29 mouse cellular contexts compared by ENCODE assay signal in genomic region chr5:35933059-35933458, GRCm38 (mm10). TPM values are rescaled to one million over a fixed set of nuclear protein-coding genes. Genes with fewer than 3 reads are reported as not detected.
DNase-seq lines count a peak whose midpoint lies in the region; ATAC-seq and TF ChIP-seq lines count a peak whose summit lies in the region.
"Had no signal": no experiment of that assay in that cellular context is flagged by ENCODE, and none has a peak within 500 bp of the region (broad histone marks: within the 10 kb centered on the region; RNA-seq: fewer than 3 reads in every experiment).

No protein-coding gene starts in this region.

- H3K9ac ChIP-seq in heart, embryonic 15.5 days = no peak overlapping the region
- H3K9ac ChIP-seq in heart, embryonic 11.5 days (ENCODE audit: low read depth, low read length) = no peak overlapping the region
- no peak overlapping the region for H3K9ac ChIP-seq in hindbrain, embryonic 14.5 days
- H3K9ac ChIP-seq in hindbrain, embryonic 16.5 days (ENCODE audit: low read depth, low read length) = no peak overlapping the region
- no peak overlapping the region for H3K9ac ChIP-seq in neural tube, embryonic 13.5 days
- H3K9ac ChIP-seq in stomach, postnatal 0 days (ENCODE audit: low read length) = no peak overlapping the region
- H3K9ac ChIP-seq: forebrain, embryonic 13.5 days; kidney, embryonic 15.5 days; liver, embryonic 14.5 days; midbrain, embryonic 15.5 days; neural tube, embryonic 12.5 days had no signal

- H3K4me3 ChIP-seq in heart, embryonic 15.5 days = no peak overlapping the region
- H3K4me3 ChIP-seq in heart, embryonic 11.5 days (ENCODE audit: low read depth, low read length) = no peak overlapping the region
- H3K4me3 ChIP-seq in hindbrain, embryonic 14.5 days (replicated peaks; ENCODE audit: low read length) = no peak overlapping the region
- H3K4me3 ChIP-seq in hindbrain, embryonic 16.5 days (ENCODE audit: low read length) = no peak overlapping the region
- H3K4me3 ChIP-seq in neural tube, embryonic 13.5 days = no peak overlapping the region
- H3K4me3 ChIP-seq in stomach, postnatal 0 days (ENCODE audit: low read depth, low read length) = no peak overlapping the region
- H3K4me3 ChIP-seq: forebrain, embryonic 13.5 days; kidney, embryonic 15.5 days; midbrain, embryonic 15.5 days; neural tube, embryonic 12.5 days had no signal

- WGBS in heart, embryonic 15.5 days = 37% methylated on average over 10 of the region's 10 CpGs
- WGBS in heart, embryonic 11.5 days (ENCODE audit: insufficient replicate concordance) = 46% methylated on average over 10 of the region's 10 CpGs
- WGBS in hindbrain, embryonic 14.5 days = 71% methylated on average over 10 of the region's 10 CpGs
- 66% methylated on average over 10 of the region's 10 CpGs for WGBS in hindbrain, embryonic 16.5 days
- 72% methylated on average over 10 of the region's 10 CpGs for WGBS in neural tube, embryonic 13.5 days
- WGBS in stomach, postnatal 0 days = 73% methylated on average over 10 of the region's 10 CpGs

- H3K4me2 ChIP-seq in heart, embryonic 15.5 days = no peak overlapping the region
- no peak overlapping the region for H3K4me2 ChIP-seq in heart, embryonic 11.5 days
- no peak overlapping the region for H3K4me2 ChIP-seq in hindbrain, embryonic 14.5 days (replicated peaks)
- no peak overlapping the region for H3K4me2 ChIP-seq in hindbrain, embryonic 16.5 days (ENCODE audit: low read length)
- no peak overlapping the region for H3K4me2 ChIP-seq in neural tube, embryonic 13.5 days
- H3K4me2 ChIP-seq in stomach, postnatal 0 days (replicated peaks; ENCODE audit: low read depth) = no peak overlapping the region
- H3K4me2 ChIP-seq: forebrain, embryonic 13.5 days; kidney, embryonic 15.5 days; midbrain, embryonic 15.5 days; neural tube, embryonic 12.5 days had no signal

- ATAC-seq in heart, embryonic 15.5 days (replicated peaks; ENCODE audit: insufficient number of reproducible peaks, insufficient read depth, low FRiP score, low read depth) = no peak
- ATAC-seq in heart, embryonic 11.5 days (replicated peaks; ENCODE audit: insufficient number of reproducible peaks, low FRiP score, low TSS enrichment) = no peak
- 0 out of 2 replicates have a peak, but pooled peaks have one; percentile 28 for ATAC-seq in hindbrain, embryonic 14.5 days (ENCODE audit: low FRiP score)
- ATAC-seq in hindbrain, embryonic 16.5 days = no peak
- ATAC-seq in neural tube, embryonic 13.5 days (ENCODE audit: low read depth) = no peak; the same call in 1 of the 2 replicates
- ATAC-seq in stomach, postnatal 0 days (ENCODE audit: low FRiP score, low TSS enrichment) = no peak
- ATAC-seq in CD4-positive, CD25-positive, alpha-beta regulatory T cell, adult 4 months = no peak
- ATAC-seq: activated CD4-positive, CD25-positive, alpha-beta regulatory T cell, adult 4 months; forebrain, embryonic 13.5 days; midbrain, embryonic 15.5 days had no signal

- H3K4me1 ChIP-seq in heart, embryonic 15.5 days (replicated peaks) = peaks cover 57% of the 10 kb centered on the region
- peaks cover 44% of the 10 kb centered on the region for H3K4me1 ChIP-seq in heart, embryonic 11.5 days (ENCODE audit: control insufficient read depth, insufficient read depth, low read length)
- peaks cover 23% of the 10 kb centered on the region for H3K4me1 ChIP-seq in hindbrain, embryonic 14.5 days (replicated peaks; ENCODE audit: control insufficient read depth, insufficient read depth, low read length)
- peaks cover 21% of the 10 kb centered on the region for H3K4me1 ChIP-seq in hindbrain, embryonic 16.5 days (ENCODE audit: control insufficient read depth, insufficient read depth, low read depth, low read length)
- peaks cover 59% of the 10 kb centered on the region for H3K4me1 ChIP-seq in neural tube, embryonic 13.5 days (replicated peaks)
- H3K4me1 ChIP-seq in stomach, postnatal 0 days (replicated peaks; ENCODE audit: control insufficient read depth, insufficient read depth) = 0 out of 2 replicates have a peak, but pooled peaks cover 2% of the 10 kb centered on the region

- no peak for TF ChIP-seq EP300 in stomach, postnatal 0 days (optimal IDR thresholded peaks at IDR 0.05)

- H3K9me3 ChIP-seq in heart, embryonic 15.5 days (replicated peaks) = no peaks in the 10 kb centered on the region
- H3K9me3 ChIP-seq in heart, embryonic 11.5 days (replicated peaks; ENCODE audit: control insufficient read depth, low read length) = no peaks in the 10 kb centered on the region
- no peaks in the 10 kb centered on the region for H3K9me3 ChIP-seq in hindbrain, embryonic 14.5 days (ENCODE audit: control insufficient read depth, low read length)
- no peaks in the 10 kb centered on the region for H3K9me3 ChIP-seq in hindbrain, embryonic 16.5 days (ENCODE audit: control insufficient read depth, low read length)
- no peaks in the 10 kb centered on the region for H3K9me3 ChIP-seq in neural tube, embryonic 13.5 days
- no peaks in the 10 kb centered on the region for H3K9me3 ChIP-seq in stomach, postnatal 0 days (ENCODE audit: control insufficient read depth, low read length)
- H3K9me3 ChIP-seq: forebrain, embryonic 13.5 days; kidney, embryonic 15.5 days; midbrain, embryonic 15.5 days; neural tube, embryonic 12.5 days had no signal

- TF ChIP-seq CTCF in stomach, postnatal 0 days (IDR thresholded peaks at IDR 0.05; ENCODE audit: low read depth) = no peak

- H3K27ac ChIP-seq in heart, embryonic 15.5 days = peak overlapping the region; percentile 48
- H3K27ac ChIP-seq in heart, embryonic 11.5 days (ENCODE audit: low read depth, low read length) = no peak overlapping the region
- no peak overlapping the region for H3K27ac ChIP-seq in hindbrain, embryonic 14.5 days
- H3K27ac ChIP-seq in hindbrain, embryonic 16.5 days (ENCODE audit: low read depth, low read length) = no peak overlapping the region
- peak overlapping the region; percentile 49; the same call in 1 of the 2 replicates for H3K27ac ChIP-seq in neural tube, embryonic 13.5 days (replicated peaks)
- H3K27ac ChIP-seq in stomach, postnatal 0 days (replicated peaks) = peak overlapping the region; percentile 86; the same call in 1 of the 2 replicates
- H3K27ac ChIP-seq: forebrain, embryonic 13.5 days; kidney, embryonic 15.5 days; liver, embryonic 14.5 days; macrophage; midbrain, embryonic 15.5 days; neural tube, embryonic 12.5 days had no signal

- peaks cover 8% of the 10 kb centered on the region for H3K36me3 ChIP-seq in heart, embryonic 15.5 days
- no peaks in the 10 kb centered on the region; the same call in 1 of the 2 replicates for H3K36me3 ChIP-seq in heart, embryonic 11.5 days (ENCODE audit: control insufficient read depth, insufficient read depth, low read length)
- peaks cover 19% of the 10 kb centered on the region for H3K36me3 ChIP-seq in hindbrain, embryonic 14.5 days (replicated peaks; ENCODE audit: control insufficient read depth, insufficient read depth)
- H3K36me3 ChIP-seq in hindbrain, embryonic 16.5 days (ENCODE audit: control insufficient read depth, insufficient read depth, low read length) = peaks cover 4% of the 10 kb centered on the region; the same call in 1 of the 2 replicates
- peaks cover 17% of the 10 kb centered on the region for H3K36me3 ChIP-seq in neural tube, embryonic 13.5 days
- H3K36me3 ChIP-seq in stomach, postnatal 0 days (ENCODE audit: control insufficient read depth, insufficient read depth, low read length) = no peaks in the 10 kb centered on the region

- H3K27me3 ChIP-seq in heart, embryonic 15.5 days = no peaks in the 10 kb centered on the region
- H3K27me3 ChIP-seq in heart, embryonic 11.5 days (ENCODE audit: control insufficient read depth, insufficient read depth, low read length) = no peaks in the 10 kb centered on the region
- H3K27me3 ChIP-seq in hindbrain, embryonic 14.5 days (ENCODE audit: control insufficient read depth, insufficient read depth, low read length) = no peaks in the 10 kb centered on the region
- no peaks in the 10 kb centered on the region for H3K27me3 ChIP-seq in hindbrain, embryonic 16.5 days (replicated peaks; ENCODE audit: control insufficient read depth, insufficient read depth, low read length)
- no peaks in the 10 kb centered on the region for H3K27me3 ChIP-seq in neural tube, embryonic 13.5 days
- H3K27me3 ChIP-seq in stomach, postnatal 0 days (ENCODE audit: control insufficient read depth, insufficient read depth, low read length) = no peaks in the 10 kb centered on the region
- H3K27me3 ChIP-seq: CH12.LX; forebrain, embryonic 13.5 days; kidney, embryonic 15.5 days; midbrain, embryonic 15.5 days; neural tube, embryonic 12.5 days had no signal

- DNase-seq in hindbrain, embryonic 14.5 days (ENCODE audit: low spot score) = no peak
- DNase-seq in neural tube, embryonic 10.5 days (ENCODE audit: extremely low spot score, low spot score) = no peak
- DNase-seq in stomach, postnatal 0 days (ENCODE audit: low spot score) = no peak
- DNase-seq: adrenal gland, adult 2 months; adrenal gland, postnatal 36 days; B cell, adult 2 months; cerebellum, adult 18-20 months; cerebellum, postnatal 14 days; gastrocnemius, postnatal 10 days; heart, postnatal 36 days; kidney, adult 18-20 months; kidney, postnatal 25 days; liver; lung, adult 2 months; lung, postnatal 10 days; thymus, postnatal 14 days had no signal

RNA-seq across cellular contexts. Expression of gene Afap1, which starts 39.9 kb away (rescaled TPM):
- polyA plus RNA-seq in heart, embryonic 15.5 days (2015; fragmentation: Nextera tagmentation; extraction: Ambion mirVana) = 22.6 and 27.1 TPM in 2 replicates
- 19.9 and 24.8 TPM in 2 replicates for polyA plus RNA-seq in heart, embryonic 11.5 days (2014; fragmentation: Nextera tagmentation; extraction: Ambion mirVana)
- polyA plus RNA-seq in hindbrain, embryonic 14.5 days (2014; fragmentation: Nextera tagmentation; extraction: Ambion mirVana) = 70.8 and 72.3 TPM in 2 replicates
- 54.8 and 69.4 TPM in 2 replicates for polyA plus RNA-seq in hindbrain, embryonic 16.5 days (2015; fragmentation: Nextera tagmentation; extraction: Ambion mirVana)
- polyA plus RNA-seq in neural tube, embryonic 13.5 days (2015; fragmentation: Nextera tagmentation; extraction: Ambion mirVana) = 92.2 and 99.6 TPM in 2 replicates
- polyA plus RNA-seq in stomach, postnatal 0 days (2015; fragmentation: Nextera tagmentation; extraction: Ambion mirVana) = 9.3 and 9.4 TPM in 2 replicates
- polyA plus RNA-seq in CD4-positive, CD25-positive, alpha-beta regulatory T cell, adult 4 months (2017; shearing (Covaris generic)) = 10 to 100 TPM; 13.7 to 17.3 TPM

Comparison
In these comparisons a context has a peak if more than half of its experiments do, and no peak if none do; other contexts are left out.
1. H3K27ac ChIP-seq: peak in heart, embryonic 15.5 days (single experiment), neural tube, embryonic 13.5 days (single experiment) and stomach, postnatal 0 days (single experiment); none in heart, embryonic 11.5 days (single experiment), hindbrain, embryonic 14.5 days (single experiment) and hindbrain, embryonic 16.5 days (single experiment).